41 mouse cellular contexts compared by ENCODE assay signal in genomic region chr2:4969083-4969482, GRCm38 (mm10). TPM values are rescaled to one million over a fixed set of nuclear protein-coding genes. Genes with fewer than 3 reads are reported as not detected.
"Had no signal": no experiment of that assay in that cellular context is flagged by ENCODE, and none has a peak within 500 bp of the region (broad histone marks: within the 10 kb centered on the region; RNA-seq: fewer than 3 reads in every experiment).

No protein-coding gene starts in this region.

- H3K4me3 ChIP-seq: heart, embryonic 10.5 days; heart, embryonic 12.5 days; heart, embryonic 13.5 days; heart, embryonic 15.5 days; hindbrain, embryonic 10.5 days; hindbrain, embryonic 12.5 days; hindbrain, embryonic 13.5 days; hindbrain, embryonic 15.5 days; intestine, embryonic 15.5 days; kidney, embryonic 15.5 days; layer of hippocampus, adult 2 months; left cerebral cortex, adult 2 months had no signal

- DNase-seq: heart, postnatal 10 days; heart, postnatal 14 days; heart, postnatal 36 days; heart, postnatal 4 days; kidney, adult 11 months; kidney, adult 18-20 months; kidney, adult 2 months; kidney, adult 8-10 months; kidney, adult 9 months; kidney, postnatal 10 days; kidney, postnatal 25 days; kidney, postnatal 36 days; kidney, postnatal 4 days; layer of hippocampus, adult 9-11 months; layer of hippocampus, postnatal 36 days had no signal

- H3K9me3 ChIP-seq: heart, embryonic 10.5 days; heart, embryonic 12.5 days; heart, embryonic 13.5 days; heart, embryonic 15.5 days; hindbrain, embryonic 10.5 days; hindbrain, embryonic 12.5 days; hindbrain, embryonic 13.5 days; hindbrain, embryonic 15.5 days; intestine, embryonic 15.5 days; kidney, embryonic 15.5 days had no signal

- H3K27ac ChIP-seq: heart, embryonic 10.5 days; heart, embryonic 13.5 days; heart, embryonic 15.5 days; hindbrain, embryonic 10.5 days; hindbrain, embryonic 12.5 days; hindbrain, embryonic 13.5 days; hindbrain, embryonic 14.5 days; hindbrain, embryonic 15.5 days; hindbrain, postnatal 0 days; intestine, embryonic 15.5 days; kidney, embryonic 15.5 days; kidney, postnatal 0 days; layer of hippocampus, adult 2 months; left cerebral cortex, adult 2 months had no signal

- H3K27me3 ChIP-seq: heart, embryonic 13.5 days; heart, embryonic 15.5 days; hindbrain, embryonic 12.5 days; hindbrain, embryonic 13.5 days; hindbrain, embryonic 15.5 days; intestine, embryonic 15.5 days; kidney, embryonic 15.5 days had no signal

- H3K4me1 ChIP-seq: heart, embryonic 10.5 days; heart, embryonic 12.5 days; heart, embryonic 13.5 days; heart, embryonic 15.5 days; hindbrain, embryonic 10.5 days; hindbrain, embryonic 12.5 days; hindbrain, embryonic 13.5 days; hindbrain, embryonic 15.5 days; intestine, embryonic 15.5 days; kidney, embryonic 15.5 days had no signal

- H3K36me3 ChIP-seq: heart, embryonic 10.5 days; heart, embryonic 12.5 days; heart, embryonic 13.5 days; heart, embryonic 15.5 days; hindbrain, embryonic 10.5 days; hindbrain, embryonic 12.5 days; hindbrain, embryonic 13.5 days; hindbrain, embryonic 15.5 days; intestine, embryonic 15.5 days; kidney, embryonic 15.5 days had no signal

- H3K4me2 ChIP-seq: heart, embryonic 11.5 days; heart, embryonic 12.5 days; heart, embryonic 13.5 days; heart, embryonic 15.5 days; hindbrain, embryonic 12.5 days; hindbrain, embryonic 13.5 days; hindbrain, embryonic 14.5 days; hindbrain, embryonic 15.5 days; intestine, embryonic 15.5 days; kidney, embryonic 15.5 days had no signal

- H3K9ac ChIP-seq: heart, embryonic 12.5 days; heart, embryonic 13.5 days; heart, embryonic 15.5 days; hindbrain, embryonic 12.5 days; hindbrain, embryonic 13.5 days; hindbrain, embryonic 14.5 days; hindbrain, embryonic 15.5 days; intestine, embryonic 15.5 days; kidney, embryonic 15.5 days had no signal

- ATAC-seq: hindbrain, embryonic 16.5 days; hindbrain, postnatal 0 days; intestine, embryonic 15.5 days; intestine, embryonic 16.5 days; intestine, postnatal 0 days had no signal

RNA-seq across cellular contexts. Expression of gene Ucma, which starts 6.8 kb away (rescaled TPM):
- total RNA-seq: heart, postnatal 14 days; heart, postnatal 36 days; heart, postnatal 4 days; hematopoietic stem cell, adult 5-6 weeks had no signal
- polyA plus RNA-seq: heart, embryonic 10.5 days; heart, embryonic 11.5 days; heart, embryonic 12.5 days; heart, embryonic 13.5 days; heart, embryonic 14.5 days; heart, postnatal 0 days; hindbrain, embryonic 10.5 days; hindbrain, embryonic 11.5 days; intestine, embryonic 14.5 days; intestine, embryonic 15.5 days; intestine, embryonic 16.5 days; intestine, postnatal 0 days; kidney, adult 2 months; kidney, embryonic 14.5 days; kidney, embryonic 15.5 days; kidney, postnatal 0 days; large intestine, adult 2 months had no signal
